Mouse (Mus musculus): ENCODE measurements at regions not wholly inside any gene's neighbourhood (a gene's known extent, or its start where the extent isn't known, plus 50 kb on each side); places are given as distances from the start of the nearest gene placed in this dataset.

DNA sequence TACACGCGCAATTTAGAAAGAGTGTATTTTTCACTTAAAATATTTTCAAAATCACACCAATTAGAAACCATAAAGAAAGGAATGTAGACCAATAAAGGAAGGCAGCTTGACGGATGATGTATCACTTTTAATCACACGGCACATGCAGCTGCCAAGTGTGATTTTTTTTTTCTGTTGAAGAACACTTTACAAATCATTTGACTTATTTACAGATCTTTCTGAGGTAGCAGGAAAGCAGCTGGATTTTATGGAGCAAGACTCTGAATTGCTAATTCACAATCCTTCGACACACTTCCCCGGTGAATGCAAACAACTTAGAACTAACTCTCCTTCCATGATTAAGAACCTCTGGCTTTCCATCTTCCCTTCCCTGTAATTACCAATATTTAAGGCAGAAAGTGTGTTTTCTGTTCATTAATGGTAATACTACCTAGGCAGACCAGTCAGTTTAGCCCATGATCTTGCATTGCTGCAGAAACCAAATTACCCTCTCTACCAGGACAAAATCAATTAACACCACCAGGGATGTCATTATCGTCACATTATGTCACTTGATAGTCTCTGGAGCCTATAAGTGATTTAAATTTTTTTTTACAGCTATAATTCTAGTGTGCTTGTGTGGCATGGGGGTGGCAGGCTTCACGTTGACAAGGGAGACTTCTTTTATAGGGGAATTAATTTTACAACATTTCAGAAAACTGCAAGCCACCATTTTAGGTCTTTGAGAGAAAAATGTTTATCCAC, 239.3 kb upstream of the Veph1 start:
- DNase-seq (ENCODE audit: extremely low spot score in 1 of 2, low spot score in 1 of 2) = no peak

DNA sequence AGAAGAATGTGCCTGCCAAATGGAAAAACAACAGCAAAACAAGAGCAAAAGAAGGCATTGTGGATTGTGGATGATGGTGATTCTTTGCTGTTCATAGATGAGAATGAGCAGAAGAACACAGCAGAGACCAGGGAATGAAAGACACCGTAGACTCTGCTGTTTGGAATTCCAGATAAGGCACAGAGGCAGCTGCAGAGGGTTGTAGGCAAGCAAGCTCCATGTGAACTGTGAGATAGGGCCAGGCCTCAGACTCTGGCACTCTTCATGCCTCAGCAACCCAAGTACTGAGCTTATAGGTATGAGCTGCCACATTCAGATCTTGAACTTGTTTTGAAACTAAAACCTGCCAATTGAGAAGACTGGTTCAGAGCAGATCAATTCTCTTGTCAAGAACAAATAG, 223.3 kb upstream of the Veph1 start:
- DNase-seq (ENCODE audit: extremely low spot score in 1 of 2, low spot score in 1 of 2) = no peak

- DNase-seq (ENCODE audit: extremely low spot score in 1 of 2, low spot score in 1 of 2) = no peak
These were observed 221.7 kb upstream of the Veph1 start for GRCm38 (mm10) chr3:66518289-66518688.

DNA sequence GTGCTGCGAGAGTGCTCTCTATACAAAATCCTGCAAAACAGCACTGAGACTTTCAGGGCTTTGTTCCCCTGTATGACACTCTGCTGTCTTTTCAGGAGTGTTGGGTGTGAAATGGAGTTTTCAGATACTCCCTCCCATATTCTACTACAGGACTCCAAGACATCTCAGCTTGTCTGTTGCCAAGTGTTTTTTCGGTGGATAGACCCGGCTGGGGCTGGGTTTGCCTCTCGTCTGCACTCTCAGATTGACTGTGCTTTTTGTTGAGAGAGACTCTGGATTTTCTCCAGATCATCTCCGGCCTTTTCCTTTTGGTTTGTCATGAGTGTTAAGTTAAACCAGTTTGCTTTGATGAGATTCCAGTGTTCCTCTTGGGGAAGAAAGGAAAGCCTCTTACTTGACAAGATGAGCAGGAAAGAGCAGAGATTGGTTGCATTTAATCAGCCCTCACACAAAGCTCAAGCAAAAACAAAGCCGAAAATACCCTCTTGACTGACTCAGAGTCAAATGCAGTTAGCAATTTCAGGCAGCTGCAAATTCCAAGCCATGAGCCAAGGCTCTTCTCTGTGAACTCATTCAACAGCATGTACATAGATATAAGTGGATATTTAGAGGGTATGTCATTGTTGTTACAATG, 219.3 kb upstream of the Veph1 start:
- DNase-seq (ENCODE audit: extremely low spot score in 1 of 2, low spot score in 1 of 2) = peak in 1 of 2 experiments; percentile 20

DNA sequence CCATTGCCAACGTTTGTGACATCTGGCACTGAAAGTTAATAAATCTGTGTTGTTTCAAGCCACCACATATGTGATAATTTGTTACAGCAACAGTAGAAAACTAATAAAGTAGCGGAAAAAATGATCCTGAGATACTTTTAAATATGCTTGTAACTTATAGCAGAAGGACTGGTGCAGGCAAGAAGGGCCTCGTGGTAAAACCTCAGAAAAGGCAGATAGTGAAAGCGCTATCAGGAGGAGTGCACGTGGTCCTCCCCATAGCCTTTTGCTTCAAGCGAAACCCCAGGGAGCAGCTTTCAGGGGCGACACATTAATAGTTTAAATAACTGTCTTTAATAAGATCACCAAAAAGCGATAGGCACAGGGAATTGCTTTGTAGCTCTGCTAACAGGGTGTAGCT, 217.9 kb upstream of the Veph1 start:
- DNase-seq (ENCODE audit: extremely low spot score in 1 of 2, low spot score in 1 of 2) = no peak

- DNase-seq (ENCODE audit: extremely low spot score in 1 of 2, low spot score in 1 of 2) = no peak
These were observed 215.8 kb upstream of the Veph1 start for GRCm38 (mm10) chr3:66512408-66512807.

DNA sequence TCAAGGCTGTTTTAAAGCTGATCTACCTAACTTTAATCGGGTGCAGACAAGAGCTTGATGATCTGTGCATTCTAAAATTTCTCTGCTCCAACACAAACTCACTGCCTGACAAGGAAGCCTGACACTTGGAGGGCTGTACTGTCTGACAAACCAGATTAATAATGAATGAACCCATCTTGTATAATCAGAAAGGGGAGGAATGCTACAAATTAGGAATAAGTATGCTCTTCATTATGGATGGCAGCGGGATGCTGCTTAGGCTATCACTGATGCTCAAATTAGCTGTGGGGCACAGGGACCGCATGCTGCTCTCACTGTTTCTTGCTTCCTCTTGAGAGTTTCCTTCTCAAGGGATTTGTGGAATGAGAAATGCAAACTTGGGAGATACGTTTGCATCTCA, 213.8 kb upstream of the Veph1 start:
- no peak for DNase-seq (ENCODE audit: extremely low spot score in 1 of 2, low spot score in 1 of 2)

DNA sequence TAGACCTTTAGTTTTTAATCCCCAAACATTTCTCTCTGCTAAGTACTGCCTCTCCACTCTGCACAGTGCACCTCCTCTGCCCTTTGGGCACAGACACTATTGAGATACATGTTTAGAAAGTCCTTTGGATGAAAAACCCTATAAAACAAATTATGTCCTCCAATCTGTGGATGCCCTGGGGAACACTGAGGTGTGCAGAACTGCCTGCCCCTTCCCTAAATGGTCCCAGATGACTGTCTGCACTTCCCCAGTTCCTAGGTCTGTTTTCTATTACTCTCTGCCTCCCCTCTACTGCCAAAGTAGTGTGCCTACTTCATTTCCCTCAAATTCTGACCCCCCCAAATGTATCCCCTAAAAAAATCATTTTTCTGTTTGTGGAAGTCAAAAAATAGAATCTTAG, 209.5 kb upstream of the Veph1 start:
- DNase-seq (ENCODE audit: extremely low spot score in 1 of 2, low spot score in 1 of 2) = no peak

- DNase-seq (ENCODE audit: extremely low spot score in 1 of 2, low spot score in 1 of 2) = no peak
These were observed 208.9 kb upstream of the Veph1 start for GRCm38 (mm10) chr3:66505476-66506076.

DNA sequence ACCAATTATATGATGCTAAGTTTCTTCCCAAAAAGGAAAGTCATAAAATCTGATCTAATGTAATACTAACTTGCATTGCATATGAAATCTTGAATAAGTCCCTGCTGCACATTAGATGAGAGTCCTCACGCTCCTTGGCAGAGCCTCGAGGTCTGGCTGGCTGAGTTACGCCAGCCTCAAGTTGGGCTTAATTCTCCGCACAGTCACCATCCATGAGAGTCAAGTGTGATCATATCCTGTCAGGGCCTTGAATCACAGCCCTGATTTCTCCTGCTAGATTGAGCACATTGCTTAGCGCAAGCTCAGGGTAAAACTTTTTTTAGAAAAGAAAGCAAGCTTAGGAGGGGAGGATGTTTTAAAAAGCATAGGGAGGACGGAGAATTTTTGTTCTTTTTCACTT, 208.1 kb upstream of the Veph1 start:
- DNase-seq (ENCODE audit: extremely low spot score in 1 of 2, low spot score in 1 of 2) = peak in 1 of 2 experiments; percentile 1

DNA sequence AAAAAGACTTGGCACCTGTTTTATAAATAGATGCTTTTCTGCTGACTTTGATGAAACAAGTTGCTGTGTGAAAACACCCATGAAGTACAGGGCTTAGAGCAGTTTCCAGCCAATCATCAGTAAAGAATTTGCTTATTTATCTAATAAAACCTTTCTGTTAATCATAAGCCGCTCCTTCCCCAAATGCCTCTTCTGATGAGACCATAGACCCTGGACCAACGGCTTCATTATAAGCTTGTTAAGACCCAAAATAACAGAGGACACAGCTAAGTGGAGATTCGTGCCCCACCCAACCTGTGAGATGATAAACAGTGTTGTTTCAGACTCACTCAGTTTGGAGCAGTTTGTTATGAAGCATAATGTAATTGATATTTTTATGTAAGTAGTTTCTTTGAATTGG, 207.0 kb upstream of the Veph1 start:
- DNase-seq (ENCODE audit: extremely low spot score in 1 of 2, low spot score in 1 of 2) = no peak

GRCm38 (mm10) chr3:66501865-66502264, 205.2 kb upstream of the Veph1 start:
- no peak for DNase-seq (ENCODE audit: extremely low spot score in 1 of 2, low spot score in 1 of 2)

DNA sequence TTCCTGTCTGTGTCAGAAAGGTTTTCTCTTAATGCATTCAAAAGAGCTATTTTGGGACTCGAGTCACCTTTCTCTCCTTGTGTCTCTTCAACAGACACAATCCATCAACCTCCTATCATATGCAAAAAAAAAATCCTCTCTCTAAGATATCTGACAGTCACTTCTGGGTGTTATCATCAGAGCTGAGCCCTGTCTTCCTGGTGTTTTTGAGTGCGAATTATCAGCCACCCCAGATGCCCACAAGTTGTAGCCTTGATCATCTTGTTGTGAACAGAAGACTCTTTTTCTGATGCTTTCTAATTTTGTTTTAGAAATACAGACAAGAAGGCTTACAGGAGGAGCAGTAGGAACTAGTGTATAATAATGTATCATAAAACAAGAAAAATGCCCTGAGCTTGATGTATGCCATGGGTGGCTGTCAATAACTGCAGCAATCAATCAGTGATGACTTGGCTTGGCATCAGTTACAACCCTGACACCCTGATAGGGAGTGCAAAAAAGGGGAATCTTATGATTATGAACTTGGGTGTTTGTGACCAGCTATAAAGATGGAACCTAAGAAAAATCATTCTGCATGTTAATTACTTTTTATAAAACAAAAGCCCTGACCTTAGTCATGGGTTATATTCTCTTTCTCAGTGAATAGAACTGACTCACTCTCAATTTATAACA, 197.9 kb upstream of the Veph1 start:
- no peak for DNase-seq (ENCODE audit: extremely low spot score in 1 of 2, low spot score in 1 of 2)

- no peak for DNase-seq (ENCODE audit: extremely low spot score in 1 of 2, low spot score in 1 of 2)
These were observed 194.2 kb upstream of the Veph1 start for GRCm38 (mm10) chr3:66490696-66491357.

DNA sequence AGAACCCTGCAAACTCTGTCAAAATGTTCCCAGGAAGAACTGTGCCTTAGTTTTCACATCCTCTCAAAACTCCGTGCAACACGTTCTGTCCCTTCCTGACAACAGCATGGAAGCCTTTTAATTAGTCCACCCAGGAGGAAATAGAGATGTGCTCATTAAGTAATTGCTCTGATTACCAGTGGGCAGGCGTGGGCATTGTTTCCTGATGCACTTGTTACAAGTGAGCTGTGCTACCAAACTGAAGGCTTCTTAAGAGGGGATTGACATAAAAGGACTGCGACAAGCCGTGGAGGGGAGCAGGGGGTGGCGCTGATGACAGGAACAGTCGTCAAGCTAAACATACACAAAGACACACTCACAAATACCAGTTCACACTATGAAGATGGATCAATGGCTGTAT, 192.1 kb upstream of the Veph1 start:
- DNase-seq (ENCODE audit: extremely low spot score in 1 of 2, low spot score in 1 of 2) = no peak

GRCm38 (mm10) chr3:66486658-66487057, 190.0 kb upstream of the Veph1 start:
- DNase-seq (ENCODE audit: extremely low spot score in 1 of 2, low spot score in 1 of 2) = no peak

DNA sequence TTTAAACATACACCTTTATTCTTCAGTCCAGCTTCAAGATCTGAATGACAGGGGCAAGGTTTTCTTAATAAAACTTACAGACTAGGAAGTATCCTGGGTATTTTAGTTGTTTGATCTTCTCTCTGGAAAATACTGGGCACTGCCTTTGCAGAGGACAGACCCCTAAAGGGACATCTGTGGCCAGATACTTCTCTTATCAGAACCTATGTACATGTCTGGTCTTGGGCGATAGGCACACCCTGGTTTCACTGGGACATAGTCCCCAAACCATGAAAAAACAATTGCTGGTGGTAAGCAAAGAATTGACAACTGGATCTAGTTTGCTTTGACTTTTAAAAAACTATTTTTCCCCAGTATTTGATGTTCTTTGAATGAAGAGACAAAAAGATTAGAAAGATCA, 189.5 kb upstream of the Veph1 start:
- DNase-seq (ENCODE audit: extremely low spot score in 1 of 2, low spot score in 1 of 2) = no peak

DNA sequence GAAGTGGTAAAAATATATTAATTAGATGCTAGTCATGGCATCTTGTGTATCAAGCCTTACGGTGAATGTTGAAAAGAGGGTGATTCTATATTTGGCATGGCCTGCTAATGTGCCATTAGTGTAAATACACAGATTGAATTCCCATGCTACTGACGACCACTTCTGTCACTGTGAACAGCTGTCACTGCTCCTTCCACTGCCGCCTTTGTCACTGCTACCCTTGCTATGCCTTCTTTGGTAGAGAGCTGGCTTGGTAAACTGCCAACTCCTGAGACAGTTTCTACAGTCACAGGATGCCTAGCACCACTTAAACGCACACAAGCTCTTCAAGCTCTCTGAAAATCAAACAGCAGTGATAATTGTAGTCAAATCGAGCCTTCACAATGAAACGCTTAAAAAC, 184.1 kb upstream of the Veph1 start:
- DNase-seq (ENCODE audit: extremely low spot score in 1 of 2, low spot score in 1 of 2) = peak in 1 of 2 experiments; percentile 42

- no peak for DNase-seq (ENCODE audit: extremely low spot score in 1 of 2, low spot score in 1 of 2)
These were observed 182.6 kb upstream of the Veph1 start for GRCm38 (mm10) chr3:66479266-66479665.

DNA sequence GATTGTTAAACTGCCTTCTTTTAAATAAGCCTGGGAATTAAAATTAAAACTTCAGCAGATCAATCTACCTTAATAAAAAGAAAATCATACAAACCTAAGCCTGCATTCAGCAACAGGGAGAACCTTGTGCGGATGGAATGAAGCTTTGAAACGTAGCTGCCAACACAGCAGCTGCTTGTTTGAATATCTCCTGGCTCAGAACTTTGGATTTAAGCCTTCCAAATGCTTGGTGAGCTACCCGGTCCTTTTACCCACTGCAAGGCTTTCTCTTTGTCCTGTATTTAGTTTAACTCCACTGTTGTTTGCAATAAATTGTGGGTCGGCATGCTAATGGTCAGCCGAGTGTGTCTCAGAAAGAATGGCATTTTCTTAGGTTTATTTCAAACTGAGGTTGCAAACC, 169.7 kb upstream of the Veph1 start:
- DNase-seq (ENCODE audit: extremely low spot score in 1 of 2, low spot score in 1 of 2) = peak in 1 of 2 experiments; percentile 42

GRCm38 (mm10) chr3:66465371-66465770, 168.7 kb upstream of the Veph1 start:
- no peak for DNase-seq (ENCODE audit: extremely low spot score in 1 of 2, low spot score in 1 of 2)

All from frontal cortex, adult 2 months (tissue).